Mouse (Mus musculus): ENCODE results near the gene Gjb2. TPM values are rescaled to one million over a fixed set of nuclear protein-coding genes. Genes with fewer than 3 reads are reported as not detected.
A peak's percentile ranks its signal among the peaks of the same experiment; 100 is the strongest.

Gjb2 gene
- polyA plus RNA-seq (2015; fragmentation: Nextera tagmentation; extraction: Ambion mirVana) = 50.0 and 53.4 TPM in 2 replicates

- Histone ChIP-seq H3K9me3 (ENCODE audit: control insufficient read depth) (no peaks in the 10 kb centered on the region), H3K4me3 (ENCODE audit: low read depth, low read length) (peak within 1 kb of the TSS; percentile 79), H3K36me3 (ENCODE audit: control insufficient read depth, insufficient read depth) (no peaks in the 10 kb centered on the region; the same call in 1 of the 2 replicates), H3K27me3 (replicated peaks; ENCODE audit: control insufficient read depth, insufficient read depth, low read length) (peaks cover 12% of the 10 kb centered on the region), H3K4me2 (replicated peaks; ENCODE audit: low read depth) (peak within 1 kb of the TSS; percentile 98), H3K27ac (ENCODE audit: low read depth, low read length) (peak within 1 kb of the TSS; percentile 82), H3K4me1 (replicated peaks; ENCODE audit: control insufficient read depth, insufficient read depth, low read length) (no peaks in the 10 kb centered on the region), H3K9ac (ENCODE audit: low read depth, low read length) (peak within 1 kb of the TSS; percentile 85)
- under 1% methylated on average over 101 of the region's 101 CpGs for WGBS
- TF ChIP-seq CTCF (IDR thresholded peaks at IDR 0.05; ENCODE audit: low read depth) = peak; percentile 68
- peak; percentile 87 for ATAC-seq
Observed at GRCm38 (mm10) chr14:57104106-57105023, at the start of gene Gjb2. Gene Gjb2, minus strand, starts transcription at chr14:57104702.

- Histone ChIP-seq H3K9ac (ENCODE audit: low read depth, low read length) (no peak overlapping the region), H3K4me2 (replicated peaks; ENCODE audit: low read depth) (no peak overlapping the region), H3K4me1 (replicated peaks; ENCODE audit: control insufficient read depth, insufficient read depth, low read length) (no peaks in the 10 kb centered on the region), H3K27me3 (replicated peaks; ENCODE audit: control insufficient read depth, insufficient read depth, low read length) (no peaks in the 10 kb centered on the region), H3K9me3 (ENCODE audit: control insufficient read depth) (no peaks in the 10 kb centered on the region), H3K4me3 (ENCODE audit: low read depth, low read length) (no peak overlapping the region), H3K36me3 (ENCODE audit: control insufficient read depth, insufficient read depth) (no peaks in the 10 kb centered on the region), H3K27ac (ENCODE audit: low read depth, low read length) (no peak overlapping the region)
- 32% methylated on average over 4 of the region's 4 CpGs for WGBS
- no peak for TF ChIP-seq CTCF (IDR thresholded peaks at IDR 0.05; ENCODE audit: low read depth)
- ATAC-seq = no peak
Observed at GRCm38 (mm10) chr14:57145741-57146140, 41.2 kb upstream of the Gjb2 start.

- no peak for TF ChIP-seq CTCF (IDR thresholded peaks at IDR 0.05; ENCODE audit: low read depth)
- Histone ChIP-seq H3K4me1 (replicated peaks; ENCODE audit: control insufficient read depth, insufficient read depth, low read length) (no peaks in the 10 kb centered on the region), H3K9ac (ENCODE audit: low read depth, low read length) (no peak overlapping the region), H3K27ac (ENCODE audit: low read depth, low read length) (no peak overlapping the region), H3K27me3 (replicated peaks; ENCODE audit: control insufficient read depth, insufficient read depth, low read length) (peaks cover 22% of the 10 kb centered on the region), H3K4me3 (ENCODE audit: low read depth, low read length) (no peak overlapping the region), H3K36me3 (ENCODE audit: control insufficient read depth, insufficient read depth) (no peaks in the 10 kb centered on the region), H3K4me2 (replicated peaks; ENCODE audit: low read depth) (no peak overlapping the region), H3K9me3 (ENCODE audit: control insufficient read depth) (no peaks in the 10 kb centered on the region)
- WGBS = 74% methylated on average over 8 of the region's 8 CpGs
- no peak for ATAC-seq
Observed at GRCm38 (mm10) chr14:57135265-57135664, 30.8 kb upstream of the Gjb2 start.

- no peaks in the 10 kb centered on the region for H3K4me1 ChIP-seq (replicated peaks; ENCODE audit: control insufficient read depth, insufficient read depth, low read length)
- peak within 1 kb of the TSS; percentile 39 for H3K4me3 ChIP-seq (ENCODE audit: low read depth, low read length)
- WGBS = 3% methylated on average over 31 of the region's 33 CpGs
- no peak for ATAC-seq
- peaks cover 22% of the 10 kb centered on the region for H3K27me3 ChIP-seq (replicated peaks; ENCODE audit: control insufficient read depth, insufficient read depth, low read length)
- H3K4me2 ChIP-seq (replicated peaks; ENCODE audit: low read depth) = peak within 1 kb of the TSS; percentile 70
- TF ChIP-seq CTCF (IDR thresholded peaks at IDR 0.05; ENCODE audit: low read depth) = no peak
- H3K36me3 ChIP-seq (ENCODE audit: control insufficient read depth, insufficient read depth) = no peaks in the 10 kb centered on the region
- no peak within 1 kb of the TSS for H3K27ac ChIP-seq (ENCODE audit: low read depth, low read length)
- H3K9ac ChIP-seq (ENCODE audit: low read depth, low read length) = no peak within 1 kb of the TSS
- no peaks in the 10 kb centered on the region for H3K9me3 ChIP-seq (ENCODE audit: control insufficient read depth)
Observed at GRCm38 (mm10) chr14:57133161-57133661, 28.7 kb upstream of the Gjb2 start, which contains the start of gene Gjb6. Gene Gjb6, minus strand, starts transcription at chr14:57133611.

GRCm38 (mm10) chr14:57127383-57127782 is 22.9 kb upstream of the Gjb2 start:
- H3K9ac ChIP-seq (ENCODE audit: low read depth, low read length) = no peak overlapping the region
- no peak overlapping the region for H3K27ac ChIP-seq (ENCODE audit: low read depth, low read length)
- no peaks in the 10 kb centered on the region for H3K9me3 ChIP-seq (ENCODE audit: control insufficient read depth)
- 42% methylated on average over 4 of the region's 4 CpGs for WGBS
- no peaks in the 10 kb centered on the region for H3K36me3 ChIP-seq (ENCODE audit: control insufficient read depth, insufficient read depth)
- H3K4me1 ChIP-seq (replicated peaks; ENCODE audit: control insufficient read depth, insufficient read depth, low read length) = no peaks in the 10 kb centered on the region
- no peak overlapping the region for H3K4me3 ChIP-seq (ENCODE audit: low read depth, low read length)
- no peak for ATAC-seq
- H3K27me3 ChIP-seq (replicated peaks; ENCODE audit: control insufficient read depth, insufficient read depth, low read length) = peaks cover 9% of the 10 kb centered on the region; the same call in 1 of the 2 replicates
- no peak for TF ChIP-seq CTCF (IDR thresholded peaks at IDR 0.05; ENCODE audit: low read depth)
- H3K4me2 ChIP-seq (replicated peaks; ENCODE audit: low read depth) = no peak overlapping the region

DNA sequence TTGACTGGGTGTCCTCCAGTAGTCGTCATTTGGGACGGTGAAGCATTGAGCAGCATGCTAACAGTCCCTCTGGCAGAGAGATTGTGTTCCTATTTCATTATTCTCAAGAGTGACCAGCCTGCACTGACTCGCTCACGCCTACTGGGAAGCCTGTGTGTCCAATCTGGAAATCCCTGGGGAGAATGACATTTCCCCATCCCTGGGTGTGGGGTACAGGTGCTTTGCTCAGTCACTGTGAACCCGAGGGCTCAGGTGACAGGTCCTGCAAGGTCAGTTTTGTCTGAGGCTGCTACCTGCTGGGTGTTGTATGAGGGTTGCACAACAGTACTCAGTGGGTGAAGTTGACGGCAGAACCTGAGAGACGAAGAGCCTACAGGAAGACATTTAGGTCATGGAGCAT is 17.8 kb upstream of the Gjb2 start:
- H3K9ac ChIP-seq (ENCODE audit: low read depth, low read length) = no peak overlapping the region
- ATAC-seq = no peak
- no peak overlapping the region for H3K27ac ChIP-seq (ENCODE audit: low read depth, low read length)
- 82% methylated on average over 7 of the region's 7 CpGs for WGBS
- TF ChIP-seq CTCF (IDR thresholded peaks at IDR 0.05; ENCODE audit: low read depth) = no peak
- no peak overlapping the region for H3K4me3 ChIP-seq (ENCODE audit: low read depth, low read length)
- no peaks in the 10 kb centered on the region for H3K27me3 ChIP-seq (replicated peaks; ENCODE audit: control insufficient read depth, insufficient read depth, low read length)
- no peak overlapping the region for H3K4me2 ChIP-seq (replicated peaks; ENCODE audit: low read depth)
- no peaks in the 10 kb centered on the region for H3K4me1 ChIP-seq (replicated peaks; ENCODE audit: control insufficient read depth, insufficient read depth, low read length)
- no peaks in the 10 kb centered on the region for H3K9me3 ChIP-seq (ENCODE audit: control insufficient read depth)
- H3K36me3 ChIP-seq (ENCODE audit: control insufficient read depth, insufficient read depth) = no peaks in the 10 kb centered on the region

Measured in intestine, postnatal 0 days (tissue).